Mouse (Mus musculus) naive thymus-derived CD4-positive, alpha-beta T cell, adult 2 months (primary cell): ENCODE data around the gene Ppard.

Experiments
- DNase-seq: peaks from one replicate; pipeline ENCODE4 v3.0.0-alpha.2; 2011; ENCODE audit warnings: low read depth

The Ppard gene

GRCm38 (mm10) chr17:28341091-28341490 lies 108.6 kb downstream of the Ppard start:
- no peak for DNase-seq

GRCm38 (mm10) chr17:28344050-28344607 lies 111.6 kb downstream of the Ppard start:
- DNase-seq = no peak

GRCm38 (mm10) chr17:28344670-28345069 lies 112.2 kb downstream of the Ppard start:
- no peak for DNase-seq

- DNase-seq = no peak
Measured at GRCm38 (mm10) chr17:28345271-28345721, 112.8 kb downstream of the Ppard start.

GRCm38 (mm10) chr17:28345882-28346281 lies 113.4 kb downstream of the Ppard start:
- DNase-seq = no peak

GRCm38 (mm10) chr17:28347327-28347726 lies 114.8 kb downstream of the Ppard start:
- DNase-seq = no peak

GRCm38 (mm10) chr17:28348211-28348610 lies 115.7 kb downstream of the Ppard start:
- DNase-seq = no peak

GRCm38 (mm10) chr17:28349264-28349880 lies 116.9 kb downstream of the Ppard start:
- no peak for DNase-seq

- DNase-seq = peak; percentile 35
Measured at GRCm38 (mm10) chr17:28349901-28350465, 117.5 kb downstream of the Ppard start.

GRCm38 (mm10) chr17:28350466-28351352 lies 118.2 kb downstream of the Ppard start, which contains the start of gene Tead3:
Gene Tead3, minus strand, starts transcription at chr17:28350817.
- peak; percentile 71 for DNase-seq
